Mouse (Mus musculus) embryonic fibroblast, embryonic 13.5 days (primary cell): ENCODE measurements around the gene Hspa8. TPM values are rescaled to one million over a fixed set of nuclear protein-coding genes. Genes with fewer than 3 reads are reported as not detected.
A peak's percentile ranks its signal among the peaks of the same experiment; 100 is the strongest.
"Not testable (repeated sequence)": the region's sequence is repeated elsewhere in the genome, so short reads cannot be mapped to it uniquely, and the experiment has no call there.

Experiments
- H3K27ac ChIP-seq: 2 replicates; pipeline ENCODE4 v1.5.1; 2012; ENCODE audit warnings: low read length, control low read depth, inconsistent platforms; ENCODE audit not compliant: insufficient read depth
- H3K4me1 ChIP-seq: 2 replicates; pipeline ENCODE4 v1.6.1; 2011; ENCODE audit warnings: low read length; ENCODE audit not compliant: control insufficient read depth, insufficient read depth
- H3K4me3 ChIP-seq: 2 replicates; pipeline ENCODE4 v1.5.1; 2011; ENCODE audit warnings: mild to moderate bottlenecking, control low read depth, low read length; ENCODE audit not compliant: insufficient read depth
- CTCF ChIP-seq: IDR thresholded peaks from 2 replicates; pipeline ENCODE4 v1.5.1; 2011; ENCODE audit warnings: mild to moderate bottlenecking, control low read depth, low read length, moderate library complexity, borderline replicate concordance; ENCODE audit not compliant: insufficient read depth
- POLR2A ChIP-seq: IDR thresholded peaks from 2 replicates; pipeline ENCODE4 v1.6.1; 2011; ENCODE audit warnings: low read depth, mild to moderate bottlenecking, control low read depth, low read length, moderate library complexity
- polyA plus RNA-seq: library from polyadenylated mRNA; stranded (reverse); fragments of >200 nt; gene quantifications from 2 replicates; pipeline ENCODE4 v1.2.4, GENCODE M21; 2011; ENCODE audit warnings: low read depth; ENCODE audit not compliant: missing spikeins, insufficient read length

Gene Hspa8
- polyA plus RNA-seq, 1 experiment: 2,507 TPM

DNA sequence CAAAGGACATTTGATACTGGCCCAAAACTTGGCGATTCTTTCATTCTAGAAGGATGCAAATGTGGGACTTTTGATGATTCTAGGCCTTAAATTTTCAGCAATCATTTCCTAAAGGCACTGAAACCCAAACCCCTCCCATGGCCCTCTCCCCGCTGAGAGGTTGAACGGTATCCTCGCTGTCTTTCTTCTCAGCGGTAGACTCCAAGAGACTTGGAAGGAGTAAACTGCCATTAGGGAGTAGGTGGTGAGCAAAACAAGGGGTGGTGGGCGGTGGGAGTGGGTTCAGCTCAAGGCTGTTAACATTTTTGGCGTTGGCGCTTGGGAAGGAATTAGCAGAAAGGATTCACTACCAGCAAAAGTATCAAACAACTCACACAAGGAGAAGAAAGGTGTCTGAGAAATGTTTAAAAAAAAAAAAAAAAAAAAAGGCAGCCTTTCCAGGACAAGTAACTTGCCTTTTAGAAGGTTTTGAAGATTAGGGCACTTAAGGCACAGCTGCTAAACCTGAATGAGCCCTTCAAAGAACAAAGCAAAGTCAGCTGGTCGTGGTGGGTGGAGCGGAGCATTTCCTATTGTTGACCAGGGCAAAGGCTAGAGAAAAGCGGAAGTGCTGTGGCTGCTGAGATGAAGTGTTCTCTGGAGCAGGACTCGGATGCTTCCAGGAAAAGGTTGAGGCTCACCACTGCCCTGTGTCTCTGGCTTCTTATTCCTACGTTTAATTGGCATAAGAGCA is 17.0 kb upstream of the Hspa8 start:
- H3K4me1 ChIP-seq: peaks cover 4% of the 10 kb centered on the region
- TF ChIP-seq POLR2A (no peak), CTCF (no peak)
- no peak overlapping the region for H3K27ac ChIP-seq
- no peak overlapping the region for H3K4me3 ChIP-seq

GRCm38 (mm10) chr9:40784374-40784967 is 16.3 kb upstream of the Hspa8 start:
- Histone ChIP-seq H3K4me3 (no peak overlapping the region), H3K4me1 (peaks cover 4% of the 10 kb centered on the region), H3K27ac (no peak overlapping the region)
- no peak for TF ChIP-seq CTCF
- TF ChIP-seq POLR2A: no peak

- TF ChIP-seq CTCF: no peak
- TF ChIP-seq POLR2A: no peak
- Histone ChIP-seq H3K4me3 (no peak overlapping the region), H3K27ac (no peak overlapping the region), H3K4me1 (peaks cover 4% of the 10 kb centered on the region)
Observed at GRCm38 (mm10) chr9:40785452-40785851, 15.3 kb upstream of the Hspa8 start.

- not testable (repeated sequence) for H3K4me1 ChIP-seq
Observed at GRCm38 (mm10) chr9:40786820-40787219, 14.0 kb upstream of the Hspa8 start.

GRCm38 (mm10) chr9:40791864-40792633 is 8.7 kb upstream of the Hspa8 start:
- no peak for TF ChIP-seq CTCF
- no peak for TF ChIP-seq POLR2A
- Histone ChIP-seq H3K4me3 (no peak overlapping the region), H3K4me1 (peaks cover 5% of the 10 kb centered on the region; the same call in 1 of the 2 replicates), H3K27ac (no peak overlapping the region)

More at GRCm38 (mm10) chr9:40786820-40787219, 14.0 kb upstream of the Hspa8 start:
- H3K27ac ChIP-seq, H3K4me3 ChIP-seq: not testable (repeated sequence)

DNA sequence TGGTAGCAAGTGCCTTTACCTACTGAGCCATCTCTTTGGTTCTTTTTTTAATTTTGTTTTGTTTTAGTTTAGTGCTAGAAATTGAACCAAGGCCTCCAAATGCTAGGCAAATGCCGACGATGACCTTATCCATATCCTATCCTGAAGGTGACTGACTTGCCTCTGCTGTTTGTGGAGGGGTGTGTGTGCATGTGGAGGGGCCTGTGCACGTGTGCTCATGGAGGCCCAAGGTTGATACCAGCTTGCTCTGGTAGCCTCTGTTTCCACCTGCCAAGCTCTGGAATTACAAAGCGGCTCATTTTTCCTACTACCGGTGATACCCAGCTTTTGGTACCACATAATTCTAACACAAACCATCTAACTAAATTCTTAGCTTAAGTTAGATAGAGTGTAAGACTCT is 7.2 kb upstream of the Hspa8 start:
- no peak for TF ChIP-seq POLR2A
- no peak for TF ChIP-seq CTCF
- H3K4me3 ChIP-seq: no peak overlapping the region
- H3K4me1 ChIP-seq: peaks cover 10% of the 10 kb centered on the region
- H3K27ac ChIP-seq: no peak overlapping the region

DNA sequence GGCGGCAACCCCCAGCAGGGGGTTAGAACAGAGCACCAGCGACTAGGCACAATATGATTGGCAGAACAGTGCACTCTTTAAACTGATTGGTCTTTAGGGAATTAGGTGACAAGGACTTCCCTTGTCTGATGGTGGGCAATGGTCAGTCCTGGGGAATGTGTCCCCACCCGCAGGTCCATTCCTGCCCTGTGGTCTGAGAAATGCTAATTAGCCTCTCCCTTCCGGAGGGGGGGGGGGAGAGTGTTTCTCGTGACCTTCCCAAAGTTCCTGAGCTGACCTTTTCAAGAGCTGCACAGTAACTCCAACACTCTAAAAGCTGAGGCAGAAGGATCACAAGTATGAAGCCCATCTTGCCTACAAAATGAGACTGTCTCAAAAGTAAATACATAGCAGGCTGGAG is 6.5 kb upstream of the Hspa8 start:
- Histone ChIP-seq H3K4me1 (peaks cover 13% of the 10 kb centered on the region), H3K4me3 (no peak overlapping the region), H3K27ac (no peak overlapping the region)
- TF ChIP-seq CTCF: no peak
- TF ChIP-seq POLR2A: no peak

DNA sequence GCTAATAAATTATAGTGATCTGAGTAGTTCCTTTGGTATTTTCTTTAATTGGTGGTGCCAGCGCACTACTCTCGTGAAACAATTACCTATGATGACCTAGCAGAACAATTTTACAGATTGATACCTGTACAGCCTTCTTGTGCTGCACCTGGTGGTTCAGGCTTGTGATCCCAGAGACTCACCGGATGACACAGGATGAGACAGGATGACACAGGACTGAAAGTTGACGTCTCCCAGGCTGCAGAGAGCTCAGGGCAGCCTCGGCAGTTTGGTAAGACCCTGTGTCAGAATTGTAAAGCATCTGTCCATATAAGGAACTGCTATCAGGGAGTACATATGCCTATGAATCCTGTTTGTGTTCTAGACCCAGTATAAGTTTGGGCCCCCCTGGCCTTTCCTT is 5.9 kb upstream of the Hspa8 start:
- Histone ChIP-seq H3K4me1 (peaks cover 13% of the 10 kb centered on the region), H3K27ac (no peak overlapping the region), H3K4me3 (no peak overlapping the region)
- TF ChIP-seq POLR2A (no peak), CTCF (no peak)

GRCm38 (mm10) chr9:40795562-40795961 is 5.2 kb upstream of the Hspa8 start:
- Histone ChIP-seq H3K27ac (0 out of 2 replicates have a peak overlapping the region, but pooled peaks have one; percentile 30), H3K4me3 (no peak overlapping the region), H3K4me1 (peaks cover 13% of the 10 kb centered on the region)
- TF ChIP-seq CTCF (no peak), POLR2A (no peak)

DNA sequence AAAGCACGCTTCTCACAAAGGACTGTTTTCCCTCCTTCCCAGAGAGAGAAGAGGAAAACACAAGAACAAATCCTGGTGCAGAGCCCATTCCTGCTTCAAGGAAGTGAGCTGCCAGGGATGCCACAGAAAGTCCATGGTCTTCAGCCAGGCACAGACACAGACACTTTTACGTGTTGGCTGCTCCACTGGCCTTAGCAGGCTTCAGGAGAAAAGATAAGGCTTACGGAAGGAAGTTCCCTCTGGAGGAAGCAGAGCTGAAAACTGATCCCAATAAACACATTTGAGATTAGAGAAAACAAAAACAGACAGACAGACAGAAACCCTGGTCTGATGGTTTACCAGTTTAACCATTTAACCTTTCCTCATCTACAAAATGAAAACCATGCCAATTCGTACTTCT is 4.7 kb upstream of the Hspa8 start:
- peaks cover 13% of the 10 kb centered on the region for H3K4me1 ChIP-seq
- TF ChIP-seq CTCF (no peak), POLR2A (no peak)
- peak overlapping the region; percentile 59 for H3K27ac ChIP-seq
- H3K4me3 ChIP-seq: no peak overlapping the region
